Mouse (Mus musculus): ENCODE measurements at regions not wholly inside any gene's neighbourhood (a gene's known extent, or its start where the extent isn't known, plus 50 kb on each side); places are given as distances from the start of the nearest gene placed in this dataset.
"Not testable (repeated sequence)": the region's sequence is repeated elsewhere in the genome, so short reads cannot be mapped to it uniquely, and the experiment has no call there.

DNA sequence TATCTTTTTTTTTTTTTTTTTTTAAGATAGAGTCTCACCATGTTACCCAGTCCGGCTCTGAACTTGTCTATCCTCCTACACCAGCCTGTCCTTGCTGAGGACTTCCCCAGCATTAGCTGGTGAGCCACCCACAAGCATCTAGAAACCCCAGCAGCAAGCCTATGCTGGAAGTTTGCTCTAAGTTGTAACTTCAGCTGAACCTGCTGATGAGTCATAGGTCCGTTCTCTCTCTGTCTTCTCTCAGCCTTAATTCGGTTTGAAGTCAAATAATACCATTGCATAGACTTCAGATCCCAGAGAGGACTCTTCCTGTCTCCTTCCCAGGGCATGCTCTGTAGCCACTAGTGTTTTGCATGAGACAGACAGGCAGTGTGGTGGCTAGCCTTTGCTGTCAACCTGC lies 68.3 kb upstream of the Myrip start:
- H3K4me1 ChIP-seq (replicated peaks; ENCODE audit: insufficient read depth, low read length): no peaks in the 10 kb centered on the region
- no peaks in the 10 kb centered on the region for H3K27me3 ChIP-seq (ENCODE audit: insufficient read depth, low read length)
- no peak overlapping the region for H3K4me2 ChIP-seq (ENCODE audit: low read length)
- no peaks in the 10 kb centered on the region for H3K9me3 ChIP-seq (replicated peaks; ENCODE audit: low read length)
- TF ChIP-seq CTCF (IDR thresholded peaks at IDR 0.05; ENCODE audit: low read depth): no peak
- H3K36me3 ChIP-seq (ENCODE audit: insufficient read depth, low read length): no peaks in the 10 kb centered on the region
- no peak overlapping the region for H3K9ac ChIP-seq (ENCODE audit: low read depth, low read length)
- ATAC-seq (replicated peaks; ENCODE audit: low FRiP score, low read depth): no peak
- no peak overlapping the region for H3K4me3 ChIP-seq (replicated peaks; ENCODE audit: low read depth, low read length)
- H3K27ac ChIP-seq: no peak overlapping the region
- whole genome bisulfite sequencing: 86% methylated on average over 3 of the region's 3 CpGs
- no peak for DNase-seq (ENCODE audit: low spot score)

DNA sequence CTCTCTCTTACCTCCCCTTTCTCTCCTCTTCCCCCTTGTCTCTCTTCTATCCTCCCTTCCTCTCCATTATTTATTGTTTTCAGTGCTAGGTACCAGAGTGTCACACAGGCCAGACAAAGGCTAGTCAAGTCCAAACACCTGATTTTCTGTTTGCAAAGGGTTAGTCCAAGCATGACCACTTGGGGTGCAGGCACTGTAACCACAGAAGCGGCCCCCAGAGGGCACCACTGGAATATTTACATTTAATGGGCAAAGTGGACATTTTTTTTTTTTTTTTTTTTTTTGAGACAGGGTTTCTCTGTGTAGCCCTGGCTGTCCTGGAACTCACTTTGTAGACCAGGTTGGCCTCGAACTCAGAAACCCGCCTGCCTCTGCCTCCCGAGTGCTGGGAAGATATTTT lies 66.3 kb upstream of the Myrip start:
- TF ChIP-seq CTCF (IDR thresholded peaks at IDR 0.05; ENCODE audit: low read depth): peak; percentile 58
- not testable (repeated sequence) for H3K4me3 ChIP-seq (replicated peaks; ENCODE audit: low read depth, low read length); H3K9ac ChIP-seq (ENCODE audit: low read depth, low read length); H3K27me3 ChIP-seq (ENCODE audit: insufficient read depth, low read length); H3K4me1 ChIP-seq (replicated peaks; ENCODE audit: insufficient read depth, low read length); H3K4me2 ChIP-seq (ENCODE audit: low read length); H3K36me3 ChIP-seq (ENCODE audit: insufficient read depth, low read length); H3K9me3 ChIP-seq (replicated peaks; ENCODE audit: low read length); H3K27ac ChIP-seq; ATAC-seq (replicated peaks; ENCODE audit: low FRiP score, low read depth)
- DNase-seq (ENCODE audit: low spot score): peak; percentile 22
- WGBS: 84% methylated on average over 4 of the region's 4 CpGs

DNA sequence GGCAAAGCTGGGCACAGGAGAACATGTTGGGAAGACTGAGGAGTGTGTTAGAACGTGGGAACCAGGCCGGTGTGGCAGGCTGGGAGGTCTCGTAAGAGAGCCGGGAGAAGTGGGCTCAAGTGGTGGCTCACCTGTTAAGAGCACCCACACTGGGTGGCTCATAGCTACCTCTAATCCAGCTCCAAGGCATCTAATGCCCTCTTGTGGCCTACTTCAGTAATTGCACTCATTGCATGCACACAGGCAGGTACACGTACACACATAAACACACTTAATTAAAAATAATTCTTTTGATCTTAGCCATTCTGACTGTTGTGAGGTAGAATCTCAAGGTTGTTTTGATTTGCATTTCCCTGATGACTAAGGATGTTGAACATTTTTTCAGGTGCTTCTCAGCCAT lies 55.9 kb upstream of the Myrip start:
- 95% methylated on average over 5 of the region's 5 CpGs for WGBS

DNA sequence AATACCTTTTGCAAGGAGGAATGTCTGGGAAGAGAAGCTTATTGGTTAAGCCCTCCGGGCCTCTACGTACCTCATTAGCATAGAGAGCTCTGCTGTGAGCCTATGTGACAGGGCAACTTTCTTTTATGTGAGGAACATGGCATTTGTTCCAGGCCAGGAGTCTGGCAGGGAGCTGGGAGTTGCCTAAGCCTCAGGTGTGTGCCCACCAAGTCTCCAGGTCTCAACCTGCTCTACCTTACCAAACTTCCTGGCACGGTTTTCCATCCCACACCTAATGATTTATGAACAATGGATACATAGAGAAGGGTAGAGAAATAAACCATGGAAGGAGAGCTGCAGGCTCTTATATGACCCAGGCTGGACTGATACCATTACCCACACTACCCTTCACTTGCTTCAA lies 52.6 kb upstream of the Myrip start:
- Histone ChIP-seq H3K27me3 (ENCODE audit: insufficient read depth, low read length) (no peaks in the 10 kb centered on the region), H3K9me3 (replicated peaks; ENCODE audit: low read length) (no peaks in the 10 kb centered on the region), H3K4me1 (replicated peaks; ENCODE audit: insufficient read depth, low read length) (no peaks in the 10 kb centered on the region), H3K4me2 (ENCODE audit: low read length) (no peak overlapping the region), H3K27ac (no peak overlapping the region), H3K36me3 (ENCODE audit: insufficient read depth, low read length) (no peaks in the 10 kb centered on the region), H3K9ac (ENCODE audit: low read depth, low read length) (no peak overlapping the region), H3K4me3 (replicated peaks; ENCODE audit: low read depth, low read length) (no peak overlapping the region)
- TF ChIP-seq CTCF (IDR thresholded peaks at IDR 0.05; ENCODE audit: low read depth): no peak
- DNase-seq (ENCODE audit: low spot score) (no peak), ATAC-seq (replicated peaks; ENCODE audit: low FRiP score, low read depth) (no peak)
- WGBS: 76% methylated on average over 3 of the region's 3 CpGs

More for the DNA sequence above, 55.9 kb upstream of the Myrip start:
- Histone ChIP-seq H3K4me3 (replicated peaks; ENCODE audit: low read depth, low read length) (no peak overlapping the region), H3K4me1 (replicated peaks; ENCODE audit: insufficient read depth, low read length) (no peaks in the 10 kb centered on the region), H3K27me3 (ENCODE audit: insufficient read depth, low read length) (no peaks in the 10 kb centered on the region), H3K27ac (no peak overlapping the region), H3K9ac (ENCODE audit: low read depth, low read length) (no peak overlapping the region), H3K36me3 (ENCODE audit: insufficient read depth, low read length) (no peaks in the 10 kb centered on the region), H3K9me3 (replicated peaks; ENCODE audit: low read length) (no peaks in the 10 kb centered on the region), H3K4me2 (ENCODE audit: low read length) (no peak overlapping the region)
- TF ChIP-seq CTCF (IDR thresholded peaks at IDR 0.05; ENCODE audit: low read depth): peak; percentile 37
- DNase-seq (ENCODE audit: low spot score) (no peak), ATAC-seq (replicated peaks; ENCODE audit: low FRiP score, low read depth) (no peak)
